Mouse (Mus musculus): ENCODE data around the gene Htr5a. TPM values are rescaled to one million over a fixed set of nuclear protein-coding genes. Genes with fewer than 3 reads are reported as not detected.

Htr5a gene
- polyA plus RNA-seq (2016; fragmentation: Nextera tagmentation; extraction: Ambion mirVana), result 0.10 and 0.22 TPM in 2 replicates

DNA sequence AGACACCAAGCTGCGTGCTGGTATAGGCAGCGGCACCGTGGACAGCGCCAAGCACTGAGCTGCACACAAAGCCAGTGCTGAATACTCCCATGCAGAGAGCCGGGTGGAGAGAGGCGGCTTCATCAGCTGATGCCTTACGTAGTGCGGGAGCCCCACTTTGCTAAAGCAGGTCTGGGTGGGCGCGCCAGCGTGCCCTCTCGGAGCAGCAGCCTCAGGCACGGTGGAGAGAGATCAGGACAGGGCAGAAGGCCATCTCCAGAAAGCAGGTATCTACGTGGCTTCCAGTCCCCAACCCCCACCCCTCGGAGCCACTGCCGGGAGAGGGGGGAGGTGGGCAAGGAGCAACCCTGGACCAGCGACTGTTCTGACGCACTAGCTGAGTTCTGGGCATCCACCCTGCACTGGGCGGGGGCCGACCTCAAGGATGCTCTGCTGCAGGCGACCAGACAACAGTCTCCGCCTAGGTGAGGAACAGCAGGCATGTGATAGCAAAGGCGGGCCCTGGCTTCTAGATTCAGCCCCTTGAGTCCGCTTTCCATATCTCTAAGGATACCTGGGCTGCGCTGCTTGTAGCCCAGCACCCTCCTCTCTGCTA, at the start of gene Htr5a:
Htr5a (plus strand) TSS at position 449 of the 595 bp plus-strand sequence.
- peak within 1 kb of the TSS; percentile 40 for H3K4me3 ChIP-seq
- peak within 1 kb of the TSS; percentile 62 for H3K4me2 ChIP-seq (replicated peaks)
- peaks cover 8% of the 10 kb centered on the region for H3K4me1 ChIP-seq
- no peaks in the 10 kb centered on the region for H3K36me3 ChIP-seq
- no peak within 1 kb of the TSS for H3K27ac ChIP-seq
- peak within 1 kb of the TSS; percentile 61 for H3K9ac ChIP-seq
- no peaks in the 10 kb centered on the region for H3K9me3 ChIP-seq (replicated peaks)
- WGBS, result 5% methylated on average over 25 of the region's 25 CpGs
- peak; percentile 76 for ATAC-seq (ENCODE audit: low FRiP score)
- H3K27me3 ChIP-seq, result peaks cover 28% of the 10 kb centered on the region

- H3K27me3 ChIP-seq, result no peaks in the 10 kb centered on the region
- H3K4me2 ChIP-seq (replicated peaks), result peak overlapping the region; percentile 71
- H3K9me3 ChIP-seq (replicated peaks), result no peaks in the 10 kb centered on the region
- H3K4me1 ChIP-seq, result peaks cover 25% of the 10 kb centered on the region
- peaks cover 11% of the 10 kb centered on the region for H3K36me3 ChIP-seq
- H3K4me3 ChIP-seq, result peak overlapping the region; percentile 77
- 17% methylated on average over 8 of the region's 8 CpGs for WGBS
- peak overlapping the region; percentile 95 for H3K27ac ChIP-seq
- H3K9ac ChIP-seq, result peak overlapping the region; percentile 87
- no peak for ATAC-seq (ENCODE audit: low FRiP score)
These were observed 49.8 kb upstream of the Htr5a start for GRCm38 (mm10) chr5:27792173-27792470.

DNA sequence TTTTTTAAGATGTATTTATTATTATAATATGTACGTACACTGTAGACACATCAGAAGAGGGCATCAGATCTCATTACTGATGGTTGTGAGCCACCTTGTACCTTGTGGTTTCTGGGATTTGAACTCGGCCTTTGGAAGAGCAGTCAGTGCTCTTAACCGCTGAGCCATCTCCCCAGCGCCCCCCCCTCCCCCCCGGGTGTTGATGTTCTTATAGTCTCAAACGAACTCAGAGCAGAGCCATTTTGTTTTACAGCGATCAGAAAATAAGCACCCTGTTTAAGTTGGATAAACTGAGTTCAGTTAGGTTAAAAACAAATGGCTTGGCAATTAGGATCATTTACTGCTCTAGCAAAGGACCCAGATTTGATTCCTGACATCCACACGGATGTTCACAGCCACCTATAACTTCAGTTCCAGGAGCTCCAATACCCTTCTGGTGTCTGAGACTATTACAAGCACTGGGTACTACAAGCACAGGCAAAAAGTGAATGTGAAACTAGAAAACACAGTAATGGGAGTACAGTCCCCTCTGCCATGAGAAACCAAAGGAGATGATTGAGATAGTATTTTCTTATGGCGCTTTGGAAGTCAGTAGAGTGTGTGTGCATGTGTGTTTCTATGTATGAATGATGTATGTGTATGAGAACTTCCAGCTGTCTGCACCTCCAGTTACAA, 49.3 kb upstream of the Htr5a start:
- Histone ChIP-seq H3K9ac (no peak overlapping the region), H3K27me3 (no peaks in the 10 kb centered on the region), H3K4me3 (peak overlapping the region; percentile 77; the same call in 1 of the 2 replicates), H3K4me1 (peaks cover 25% of the 10 kb centered on the region), H3K4me2 (replicated peaks) (peak overlapping the region; percentile 71), H3K36me3 (peaks cover 5% of the 10 kb centered on the region), H3K9me3 (replicated peaks) (no peaks in the 10 kb centered on the region), H3K27ac (no peak overlapping the region)
- 61% methylated on average over 9 of the region's 9 CpGs for WGBS
- no peak for ATAC-seq (ENCODE audit: low FRiP score)

- Histone ChIP-seq H3K4me1 (peaks cover 25% of the 10 kb centered on the region), H3K9ac (no peak overlapping the region), H3K4me2 (replicated peaks) (no peak overlapping the region), H3K36me3 (no peaks in the 10 kb centered on the region), H3K9me3 (replicated peaks) (no peaks in the 10 kb centered on the region), H3K27me3 (no peaks in the 10 kb centered on the region), H3K27ac (no peak overlapping the region), H3K4me3 (no peak overlapping the region)
- WGBS, result 19% methylated on average over 1 of the region's 1 CpGs
- ATAC-seq (ENCODE audit: low FRiP score), result no peak
These were observed 48.0 kb upstream of the Htr5a start for GRCm38 (mm10) chr5:27793923-27794322.

DNA sequence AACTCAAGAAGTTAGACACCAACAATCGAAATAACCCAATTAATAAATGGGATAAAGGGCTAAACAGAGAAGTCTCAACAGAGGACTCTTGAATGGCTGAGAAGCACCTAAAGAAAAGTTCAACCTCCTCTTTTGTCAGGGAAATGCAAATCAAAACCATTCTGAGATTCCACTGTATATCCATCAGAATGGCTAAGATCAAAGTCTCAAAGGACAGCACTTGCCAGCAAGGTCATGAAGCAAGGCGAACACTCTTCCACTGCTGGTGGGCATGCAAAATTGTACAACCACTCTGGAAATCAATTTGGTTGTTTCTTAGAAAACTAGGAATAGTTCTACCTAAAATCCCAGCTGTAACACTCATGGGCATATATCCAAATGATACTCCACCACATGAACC, 27.7 kb upstream of the Htr5a start:
- no peaks in the 10 kb centered on the region for H3K27me3 ChIP-seq
- H3K4me1 ChIP-seq, result no peaks in the 10 kb centered on the region
- no peak overlapping the region for H3K27ac ChIP-seq
- ATAC-seq (ENCODE audit: low FRiP score), result no peak
- no peak overlapping the region for H3K4me3 ChIP-seq
- no peak overlapping the region for H3K4me2 ChIP-seq (replicated peaks)
- no peak overlapping the region for H3K9ac ChIP-seq
- no peaks in the 10 kb centered on the region for H3K36me3 ChIP-seq
- WGBS, result 86% methylated on average over 2 of the region's 2 CpGs
- no peaks in the 10 kb centered on the region for H3K9me3 ChIP-seq (replicated peaks)

GRCm38 (mm10) chr5:27818840-27819672, 22.9 kb upstream of the Htr5a start:
- no peaks in the 10 kb centered on the region for H3K27me3 ChIP-seq

GRCm38 (mm10) chr5:27821161-27821560, 20.8 kb upstream of the Htr5a start:
- Histone ChIP-seq H3K27me3 (no peaks in the 10 kb centered on the region), H3K36me3 (no peaks in the 10 kb centered on the region), H3K9me3 (replicated peaks) (no peaks in the 10 kb centered on the region), H3K27ac (no peak overlapping the region), H3K9ac (no peak overlapping the region), H3K4me2 (replicated peaks) (no peak overlapping the region), H3K4me3 (no peak overlapping the region), H3K4me1 (no peaks in the 10 kb centered on the region)
- no peak for ATAC-seq (ENCODE audit: low FRiP score)
- 81% methylated on average over 6 of the region's 6 CpGs for WGBS

More at GRCm38 (mm10) chr5:27818840-27819672, 22.9 kb upstream of the Htr5a start:
- 76% methylated on average over 3 of the region's 3 CpGs for WGBS
- H3K4me2 ChIP-seq (replicated peaks), result no peak overlapping the region
- H3K9me3 ChIP-seq (replicated peaks), result no peaks in the 10 kb centered on the region
- H3K4me3 ChIP-seq, result no peak overlapping the region
- H3K27ac ChIP-seq, result no peak overlapping the region
- no peak overlapping the region for H3K9ac ChIP-seq
- ATAC-seq (ENCODE audit: low FRiP score), result no peak
- no peaks in the 10 kb centered on the region for H3K36me3 ChIP-seq
- H3K4me1 ChIP-seq, result no peaks in the 10 kb centered on the region

DNA sequence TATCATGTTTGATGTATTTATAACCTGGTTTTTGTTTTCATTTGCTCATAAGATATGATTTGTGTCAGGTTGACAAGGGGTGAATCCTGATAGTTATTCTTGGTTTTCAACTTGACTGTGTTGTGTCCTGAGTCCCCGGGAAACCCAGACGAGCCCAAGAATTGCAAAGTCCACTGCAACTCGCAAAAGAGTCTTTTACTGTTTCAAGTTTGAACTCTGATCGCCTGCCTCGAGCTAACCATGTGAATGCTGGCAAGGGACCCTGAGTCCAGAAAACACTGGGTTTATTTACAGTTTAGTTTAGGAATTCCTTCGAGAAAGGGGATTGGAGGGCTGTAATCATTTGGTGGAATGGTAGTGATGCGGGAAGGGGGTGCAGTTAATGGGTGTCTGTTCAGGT, 14.0 kb upstream of the Htr5a start:
- Histone ChIP-seq H3K27me3 (no peaks in the 10 kb centered on the region), H3K9ac (no peak overlapping the region), H3K4me3 (no peak overlapping the region), H3K4me1 (no peaks in the 10 kb centered on the region), H3K9me3 (replicated peaks) (no peaks in the 10 kb centered on the region), H3K27ac (no peak overlapping the region), H3K4me2 (replicated peaks) (no peak overlapping the region), H3K36me3 (no peaks in the 10 kb centered on the region)
- WGBS, result 90% methylated on average over 7 of the region's 7 CpGs
- no peak for ATAC-seq (ENCODE audit: low FRiP score)

GRCm38 (mm10) chr5:27835096-27835495, 6.9 kb upstream of the Htr5a start:
- Histone ChIP-seq H3K27ac (no peak overlapping the region), H3K4me1 (no peaks in the 10 kb centered on the region), H3K27me3 (no peaks in the 10 kb centered on the region), H3K4me2 (replicated peaks) (no peak overlapping the region), H3K4me3 (no peak overlapping the region), H3K9me3 (replicated peaks) (no peaks in the 10 kb centered on the region), H3K9ac (no peak overlapping the region), H3K36me3 (no peaks in the 10 kb centered on the region)
- WGBS, result 92% methylated on average over 2 of the region's 2 CpGs
- ATAC-seq (ENCODE audit: low FRiP score), result no peak

DNA sequence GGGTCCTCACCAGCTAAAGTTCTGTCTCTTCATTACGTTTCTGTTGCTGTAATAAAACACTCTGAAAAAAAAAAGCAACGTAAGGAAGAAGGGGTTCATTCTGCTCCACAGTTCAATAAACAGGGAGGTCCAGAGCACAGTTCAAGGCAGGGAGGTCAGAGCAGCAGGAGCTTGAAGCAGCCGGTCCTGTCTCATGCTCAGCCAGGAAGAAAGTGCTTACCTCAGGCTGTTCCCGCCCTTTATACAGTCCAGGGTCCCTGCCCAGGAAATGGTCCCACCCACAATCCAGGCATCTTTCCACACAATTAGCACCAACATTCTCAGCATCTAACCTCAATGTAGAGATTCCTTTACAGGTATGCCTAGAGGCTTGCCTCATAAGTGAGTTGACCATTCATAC, 3.9 kb upstream of the Htr5a start:
- H3K9ac ChIP-seq, result no peak overlapping the region
- WGBS, result 68% methylated on average over 4 of the region's 4 CpGs
- peaks cover 8% of the 10 kb centered on the region for H3K4me1 ChIP-seq
- ATAC-seq (ENCODE audit: low FRiP score), result no peak
- no peak overlapping the region for H3K4me2 ChIP-seq (replicated peaks)
- no peak overlapping the region for H3K4me3 ChIP-seq
- H3K9me3 ChIP-seq (replicated peaks), result no peaks in the 10 kb centered on the region
- H3K36me3 ChIP-seq, result no peaks in the 10 kb centered on the region
- no peak overlapping the region for H3K27ac ChIP-seq
- H3K27me3 ChIP-seq, result peaks cover 25% of the 10 kb centered on the region

DNA sequence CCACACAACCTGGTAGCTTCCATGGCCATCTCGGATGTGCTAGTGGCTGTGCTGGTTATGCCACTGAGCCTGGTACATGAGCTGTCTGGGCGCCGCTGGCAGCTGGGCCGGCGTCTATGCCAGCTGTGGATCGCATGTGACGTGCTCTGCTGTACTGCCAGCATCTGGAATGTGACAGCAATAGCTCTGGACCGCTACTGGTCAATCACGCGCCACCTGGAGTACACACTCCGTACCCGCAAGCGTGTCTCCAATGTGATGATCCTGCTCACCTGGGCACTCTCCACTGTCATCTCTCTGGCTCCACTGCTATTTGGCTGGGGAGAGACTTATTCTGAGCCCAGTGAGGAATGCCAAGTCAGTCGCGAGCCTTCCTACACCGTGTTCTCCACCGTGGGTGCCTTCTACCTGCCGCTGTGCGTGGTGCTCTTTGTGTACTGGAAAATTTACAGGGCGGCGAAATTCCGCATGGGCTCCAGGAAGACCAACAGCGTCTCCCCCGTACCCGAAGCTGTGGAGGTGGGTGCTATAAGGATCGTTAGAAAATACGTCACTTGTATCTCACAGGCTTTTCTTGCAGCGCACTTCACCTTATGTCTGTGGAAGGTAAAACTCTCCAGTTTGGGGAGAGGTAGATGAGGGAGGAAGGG, 847 bp downstream of the Htr5a start:
- no peak overlapping the region for H3K27ac ChIP-seq
- H3K27me3 ChIP-seq, result peaks cover 28% of the 10 kb centered on the region
- H3K9me3 ChIP-seq (replicated peaks), result no peaks in the 10 kb centered on the region
- no peak overlapping the region for H3K4me3 ChIP-seq
- H3K4me1 ChIP-seq, result peaks cover 8% of the 10 kb centered on the region
- 81% methylated on average over 28 of the region's 28 CpGs for WGBS
- ATAC-seq (ENCODE audit: low FRiP score), result no peak
- no peaks in the 10 kb centered on the region for H3K36me3 ChIP-seq
- H3K4me2 ChIP-seq (replicated peaks), result peak overlapping the region; percentile 62; the same call in 1 of the 2 replicates
- no peak overlapping the region for H3K9ac ChIP-seq

- H3K27me3 ChIP-seq, result peaks cover 14% of the 10 kb centered on the region
- no peak overlapping the region for H3K27ac ChIP-seq
- no peaks in the 10 kb centered on the region for H3K9me3 ChIP-seq (replicated peaks)
- no peak overlapping the region for H3K4me2 ChIP-seq (replicated peaks)
- peaks cover 3% of the 10 kb centered on the region for H3K4me1 ChIP-seq
- no peaks in the 10 kb centered on the region for H3K36me3 ChIP-seq
- no peak for ATAC-seq (ENCODE audit: low FRiP score)
- no peak overlapping the region for H3K9ac ChIP-seq
- 69% methylated on average over 5 of the region's 5 CpGs for WGBS
- no peak overlapping the region for H3K4me3 ChIP-seq
These were observed 5.0 kb downstream of the Htr5a start for GRCm38 (mm10) chr5:27846979-27847378.
